Mouse (Mus musculus) layer of hippocampus, adult 9-10 months (tissue): ENCODE measurements around the gene Tlnrd1.
"Not testable (repeated sequence)": the region's sequence is repeated elsewhere in the genome, so short reads cannot be mapped to it uniquely, and the experiment has no call there.

Experiments
- DNase-seq: peaks from one replicate; pipeline ENCODE4 v3.0.0; 2022; ENCODE audit warnings: low spot score

The Tlnrd1 gene

GRCm38 (mm10) chr7:83884021-83884658 is at the start of gene Tlnrd1, which contains the start of gene Mesd:
Gene Tlnrd1 (minus strand): TSS chr7:83884305.
Gene Mesd (plus strand): TSS chr7:83884466.
- DNase-seq, result peak; percentile 71

GRCm38 (mm10) chr7:83921637-83922036 is 37.5 kb upstream of the Tlnrd1 start:
- no peak for DNase-seq

GRCm38 (mm10) chr7:83920241-83920640 is 36.1 kb upstream of the Tlnrd1 start:
- no peak for DNase-seq

GRCm38 (mm10) chr7:83914566-83914965 is 30.5 kb upstream of the Tlnrd1 start:
- DNase-seq, result peak; percentile 73

- no peak for DNase-seq
Observed at GRCm38 (mm10) chr7:83913995-83914394, 29.9 kb upstream of the Tlnrd1 start.

- no peak for DNase-seq
Observed at GRCm38 (mm10) chr7:83913405-83913932, 29.4 kb upstream of the Tlnrd1 start.

- DNase-seq, result no peak
Observed at GRCm38 (mm10) chr7:83911909-83912308, 27.8 kb upstream of the Tlnrd1 start.

GRCm38 (mm10) chr7:83904831-83905230 is 20.7 kb upstream of the Tlnrd1 start:
- no peak for DNase-seq

GRCm38 (mm10) chr7:83902296-83903145 is 18.4 kb upstream of the Tlnrd1 start:
- no peak for DNase-seq

GRCm38 (mm10) chr7:83901425-83901824 is 17.3 kb upstream of the Tlnrd1 start:
- no peak for DNase-seq

GRCm38 (mm10) chr7:83900519-83900918 is 16.4 kb upstream of the Tlnrd1 start:
- DNase-seq, result no peak

GRCm38 (mm10) chr7:83898267-83898666 is 14.2 kb upstream of the Tlnrd1 start:
- DNase-seq, result no peak

GRCm38 (mm10) chr7:83896077-83896740 is 12.1 kb upstream of the Tlnrd1 start:
- no peak for DNase-seq

GRCm38 (mm10) chr7:83894348-83894747 is 10.2 kb upstream of the Tlnrd1 start:
- DNase-seq, result no peak

GRCm38 (mm10) chr7:83892333-83892669 is 8.2 kb upstream of the Tlnrd1 start:
- DNase-seq, result peak; percentile 36

- DNase-seq, result peak; percentile 97
Observed at GRCm38 (mm10) chr7:83891433-83892332, 7.6 kb upstream of the Tlnrd1 start.

GRCm38 (mm10) chr7:83889946-83890345 is 5.8 kb upstream of the Tlnrd1 start:
- not testable (repeated sequence) for DNase-seq

GRCm38 (mm10) chr7:83889383-83889782 is 5.3 kb upstream of the Tlnrd1 start:
- no peak for DNase-seq

- no peak for DNase-seq
Observed at GRCm38 (mm10) chr7:83886366-83887129, 2.4 kb upstream of the Tlnrd1 start.

GRCm38 (mm10) chr7:83885835-83886234 is 1.7 kb upstream of the Tlnrd1 start:
- no peak for DNase-seq
